Mouse (Mus musculus) layer of hippocampus, adult 11-12 months (tissue): ENCODE data around the gene Evi2.

Source experiments
- DNase-seq: peaks from one replicate; pipeline ENCODE4 v3.0.0; 2022; ENCODE audit warnings: low spot score

The Evi2 gene

GRCm38 (mm10) chr11:79530333-79530761, at the start of gene Evi2, which contains the start of gene Evi2a:
Gene Evi2 (minus strand): TSS chr11:79530589.
Gene Evi2a (minus strand): TSS chr11:79530609.
- DNase-seq = peak; percentile 57

- DNase-seq = peak; percentile 88
These were observed 47.4 kb upstream of the Evi2 start for GRCm38 (mm10) chr11:79577741-79578140.

GRCm38 (mm10) chr11:79575383-79576073, 45.1 kb upstream of the Evi2 start:
- no peak for DNase-seq

- DNase-seq = no peak
These were observed 43.4 kb upstream of the Evi2 start for GRCm38 (mm10) chr11:79573836-79574235.

- DNase-seq = no peak
These were observed 39.9 kb upstream of the Evi2 start for GRCm38 (mm10) chr11:79570319-79570718.

- DNase-seq = no peak
These were observed 38.0 kb upstream of the Evi2 start for GRCm38 (mm10) chr11:79568197-79568911.

- DNase-seq = no peak
These were observed 36.6 kb upstream of the Evi2 start for GRCm38 (mm10) chr11:79566947-79567346.

- no peak for DNase-seq
These were observed 33.1 kb upstream of the Evi2 start for GRCm38 (mm10) chr11:79563493-79563892.

GRCm38 (mm10) chr11:79560536-79560935, 30.1 kb upstream of the Evi2 start:
- DNase-seq = no peak

GRCm38 (mm10) chr11:79552622-79553021, 22.2 kb upstream of the Evi2 start:
- no peak for DNase-seq

- DNase-seq = no peak
These were observed 5.9 kb upstream of the Evi2 start for GRCm38 (mm10) chr11:79536293-79536692.

GRCm38 (mm10) chr11:79535554-79535953, 5.2 kb upstream of the Evi2 start:
- no peak for DNase-seq

GRCm38 (mm10) chr11:79533950-79534690, 3.7 kb upstream of the Evi2 start:
- no peak for DNase-seq

GRCm38 (mm10) chr11:79533311-79533710, 2.9 kb upstream of the Evi2 start:
- DNase-seq = no peak

GRCm38 (mm10) chr11:79531485-79531884, 1.1 kb upstream of the Evi2 start:
- no peak for DNase-seq

- DNase-seq = no peak
These were observed 385 bp upstream of the Evi2 start for GRCm38 (mm10) chr11:79530774-79531173.

GRCm38 (mm10) chr11:79529736-79530135, 653 bp downstream of the Evi2 start:
- no peak for DNase-seq

- no peak for DNase-seq
These were observed 1.2 kb downstream of the Evi2 start for GRCm38 (mm10) chr11:79529226-79529625.

GRCm38 (mm10) chr11:79528601-79529000, 1.8 kb downstream of the Evi2 start:
- DNase-seq = no peak

- peak; percentile 29 for DNase-seq
These were observed 2.5 kb downstream of the Evi2 start for GRCm38 (mm10) chr11:79527739-79528384.

GRCm38 (mm10) chr11:79527015-79527738, 3.2 kb downstream of the Evi2 start:
- peak; percentile 41 for DNase-seq

GRCm38 (mm10) chr11:79526549-79526948, 3.8 kb downstream of the Evi2 start:
- no peak for DNase-seq
